Mouse (Mus musculus) ES-Bruce4 (cell line): Measurements from ENCODE around the gene Oas1f.
"Not testable (repeated sequence)": the region's sequence is repeated elsewhere in the genome, so short reads cannot be mapped to it uniquely, and the experiment has no call there.

ENCODE experiments used
- CTCF ChIP-seq: IDR thresholded peaks from one replicate; pipeline ENCODE4 v1.8.1; 2011; ENCODE audit warnings: low read depth, low read length
- EP300 ChIP-seq: IDR thresholded peaks from 2 replicates; pipeline ENCODE4 v1.6.1; 2011; ENCODE audit warnings: low read depth, low read length; ENCODE audit not compliant: insufficient read depth
- POLR2A ChIP-seq: IDR thresholded peaks from one replicate; pipeline ENCODE4 v1.8.1; 2011; ENCODE audit warnings: low read length; ENCODE audit not compliant: insufficient read depth

GRCm38 (mm10) chr5:120878803-120879202, 31.6 kb downstream of the Oas1f start:
- not testable (repeated sequence) for TF ChIP-seq POLR2A, CTCF, EP300
